ENCODE assay signal across 9 mouse cellular contexts in genomic region chr11:88598848-88599175, GRCm38 (mm10).
DNase-seq lines count a peak whose midpoint lies in the region; ATAC-seq and TF ChIP-seq lines count a peak whose summit lies in the region.
"Had no signal": no experiment of that assay in that cellular context is flagged by ENCODE, and none has a peak within 500 bp of the region (broad histone marks: within the 10 kb centered on the region; RNA-seq: fewer than 3 reads in every experiment).

No protein-coding gene starts in this region.

- ATAC-seq in CD4-positive, CD25-positive, alpha-beta regulatory T cell, adult 4 months: peak; percentile 50
- no peak for ATAC-seq in limb, embryonic 13.5 days (ENCODE audit: low FRiP score, low read depth)
- no peak for ATAC-seq in forebrain, embryonic 13.5 days

- TF ChIP-seq CTCF in left cerebral cortex, adult 2 months (IDR thresholded peaks at IDR 0.05): no peak
- TF ChIP-seq CTCF in MEL (IDR thresholded peaks at IDR 0.05 in 2 of 3, conservative IDR thresholded peaks at IDR 0.05 in 1 of 3; ENCODE audit: control insufficient read depth in 1 of 3, insufficient read depth in 1 of 3, low read depth in 2 of 3, low read length in 3 of 3, poor library complexity in 1 of 3, severe bottlenecking in 1 of 3): no peak

- no peak for TF ChIP-seq RAD21 in MEL (IDR thresholded peaks at IDR 0.05; ENCODE audit: low read depth, low read length)

- DNase-seq in left cerebral cortex, adult 2 months (ENCODE audit: extremely low spot score in 1 of 2, low spot score in 2 of 2): no peak
- DNase-seq in left cerebral cortex, postnatal 14 days (ENCODE audit: low spot score in 2 of 2): no peak
- no peak for DNase-seq in MEL (ENCODE audit: low read depth, low spot score)
- DNase-seq in right cerebral cortex, postnatal 14 days: no peak
- DNase-seq: cerebellum, adult 8-10 months; gastrocnemius, postnatal 36 days had no signal

- peaks cover 0 to 38% of the 10 kb centered on the region in 2 experiments; a peak in 2 of 4 replicates for H3K36me3 ChIP-seq in MEL (ENCODE audit: control insufficient read depth in 1 of 2, insufficient read depth in 2 of 2, low read length in 2 of 2)
- peaks cover 19% of the 10 kb centered on the region for H3K36me3 ChIP-seq in limb, embryonic 13.5 days
- H3K36me3 ChIP-seq in forebrain, embryonic 13.5 days (ENCODE audit: poor library complexity, severe bottlenecking): peaks cover 17% of the 10 kb centered on the region

- no peaks in the 10 kb centered on the region for H3K9me3 ChIP-seq in MEL (replicated peaks; ENCODE audit: insufficient read depth, low read length)
- H3K9me3 ChIP-seq in limb, embryonic 13.5 days: no peaks in the 10 kb centered on the region
- no peaks in the 10 kb centered on the region for H3K9me3 ChIP-seq in forebrain, embryonic 13.5 days (replicated peaks)

- TF ChIP-seq POLR2A in MEL (IDR thresholded peaks at IDR 0.05; ENCODE audit: control insufficient read depth in 1 of 2, insufficient read depth in 1 of 2, low read depth in 1 of 2, low read length in 2 of 2, poor library complexity in 1 of 2): no peak

- peak overlapping the region; percentile 67 for H3K9ac ChIP-seq in MEL (ENCODE audit: control insufficient read depth, low read depth, low read length, poor library complexity, severe bottlenecking)
- no peak overlapping the region for H3K9ac ChIP-seq in limb, embryonic 13.5 days
- no peak overlapping the region for H3K9ac ChIP-seq in forebrain, embryonic 13.5 days

- H3K79me2 ChIP-seq in MEL (ENCODE audit: control insufficient read depth, insufficient read depth, low read length, poor library complexity): no peaks in the 10 kb centered on the region

- H3K4me2 ChIP-seq in limb, embryonic 13.5 days (replicated peaks): no peak overlapping the region
- H3K4me2 ChIP-seq in forebrain, embryonic 13.5 days: no peak overlapping the region

- H3K27ac ChIP-seq in left cerebral cortex, adult 2 months: peak overlapping the region; percentile 25; the same call in 1 of the 2 replicates
- peak overlapping the region; percentile 90 for H3K27ac ChIP-seq in MEL (ENCODE audit: control insufficient read depth, low read depth, low read length)
- H3K27ac ChIP-seq in limb, embryonic 13.5 days: peak overlapping the region; percentile 6; the same call in 1 of the 2 replicates
- H3K27ac ChIP-seq in forebrain, embryonic 13.5 days: no peak overlapping the region

- H3K4me3 ChIP-seq in left cerebral cortex, adult 2 months: no peak overlapping the region
- peak overlapping the region; percentile 23 to 35 for H3K4me3 ChIP-seq in MEL (ENCODE audit: control insufficient read depth in 1 of 2, insufficient read depth in 1 of 2, low read depth in 2 of 2, low read length in 2 of 2)
- no peak overlapping the region for H3K4me3 ChIP-seq in limb, embryonic 13.5 days
- no peak overlapping the region for H3K4me3 ChIP-seq in forebrain, embryonic 13.5 days

- H3K27me3 ChIP-seq in MEL (ENCODE audit: control insufficient read depth in 1 of 2, insufficient read depth in 2 of 2, low read length in 2 of 2): no peaks in the 10 kb centered on the region
- no peaks in the 10 kb centered on the region for H3K27me3 ChIP-seq in limb, embryonic 13.5 days
- H3K27me3 ChIP-seq in forebrain, embryonic 13.5 days: no peaks in the 10 kb centered on the region

- H3K4me1 ChIP-seq in MEL (ENCODE audit: control insufficient read depth in 1 of 2, insufficient read depth in 2 of 2, low read length in 2 of 2): peaks cover 30 to 45% of the 10 kb centered on the region in 2 experiments
- H3K4me1 ChIP-seq in limb, embryonic 13.5 days: peaks cover 59% of the 10 kb centered on the region
- H3K4me1 ChIP-seq in forebrain, embryonic 13.5 days: peaks cover 68% of the 10 kb centered on the region

- intact Hi-C loops in left cerebral cortex, adult 2 months (cut with DNase I): no loop called here
- intact Hi-C loops in left cerebral cortex, postnatal 14 days (cut with DNase I): no loop called here

- TF ChIP-seq EP300 in MEL (IDR thresholded peaks at IDR 0.05; ENCODE audit: low read depth in 1 of 2, low read length in 2 of 2): no peak; a peak in 1 of 4 replicates

- WGBS in limb, embryonic 13.5 days: 38% methylated on average over 3 of the region's 3 CpGs
- 66% methylated on average over 3 of the region's 3 CpGs for WGBS in forebrain, embryonic 13.5 days

TF ChIP-seq in MEL, 35 proteins besides CTCF, POLR2A, EP300 and RAD21:
- TF ChIP-seq SIN3A (IDR thresholded peaks at IDR 0.05; ENCODE audit: low read length): peak; percentile 66; the same call in 1 of the 2 replicates
- no peak for TF ChIP-seq UBTF (IDR thresholded peaks at IDR 0.05; ENCODE audit: borderline replicate concordance, insufficient read depth, low read depth, low read length)
- TF ChIP-seq MYC (IDR thresholded peaks at IDR 0.05; ENCODE audit: low read depth, low read length): peak; percentile 91
- no peak for TF ChIP-seq TAL1 (IDR thresholded peaks at IDR 0.05; ENCODE audit: low read length)
- no peak for TF ChIP-seq CHD2 (IDR thresholded peaks at IDR 0.05; ENCODE audit: low read length)
- 0 out of 2 replicates have a peak, but pooled peaks have one; percentile 7 for TF ChIP-seq ELF1 (IDR thresholded peaks at IDR 0.05; ENCODE audit: low read depth, low read length)
- no peak; the same call in 1 of the 2 replicates for TF ChIP-seq TBP (IDR thresholded peaks at IDR 0.05; ENCODE audit: low read depth, low read length)
- no peak for TF ChIP-seq JUND (IDR thresholded peaks at IDR 0.05; ENCODE audit: low read depth, low read length)
- peak; percentile 89 for TF ChIP-seq MAX (IDR thresholded peaks at IDR 0.05; ENCODE audit: low read length)
- peak; percentile 64; the same call in 1 of the 2 replicates for TF ChIP-seq MXI1 (IDR thresholded peaks at IDR 0.05; ENCODE audit: low read depth, low read length)
- TF ChIP-seq POLR2AphosphoS5 (IDR thresholded peaks at IDR 0.05; ENCODE audit: borderline replicate concordance, low read depth, low read length): no peak
- no peak for TF ChIP-seq RCOR1 (IDR thresholded peaks at IDR 0.05; ENCODE audit: low read depth, low read length)
- peak; percentile 60; the same call in 1 of the 2 replicates for TF ChIP-seq BHLHE40 (IDR thresholded peaks at IDR 0.05; ENCODE audit: borderline replicate concordance, low read depth, low read length)
- peak; percentile 52; the same call in 1 of the 2 replicates for TF ChIP-seq USF1 (IDR thresholded peaks at IDR 0.05; ENCODE audit: low read depth, low read length)
TF ChIP-seq in MEL: peak in this region for 7.

Comparison
In these comparisons a context has a peak if more than half of its experiments do, and no peak if none do; other contexts are left out.
1. H3K4me3 ChIP-seq: peak in MEL (2 of 2); none in left cerebral cortex, adult 2 months (single experiment), limb, embryonic 13.5 days (single experiment) and forebrain, embryonic 13.5 days (single experiment).